Mouse (Mus musculus) embryonic facial prominence, embryonic 12.5 days (tissue): ENCODE results near the gene Map6. TPM values are rescaled to one million over a fixed set of nuclear protein-coding genes. Genes with fewer than 3 reads are reported as not detected.
A peak's percentile ranks its signal among the peaks of the same experiment; 100 is the strongest.
"Not testable (repeated sequence)": the region's sequence is repeated elsewhere in the genome, so short reads cannot be mapped to it uniquely, and the experiment has no call there.

Source experiments
- ATAC-seq: fragments of 200-750 bp; cut with Nextera tagmentation; 2 replicates; pipeline ENCODE4 v1.8.0; 2017; ENCODE audit not compliant: insufficient number of reproducible peaks, insufficient read depth, low FRiP score, low TSS enrichment
- H3K27ac ChIP-seq: fragments of 300-500 bp; sonication (generic); 2 replicates; pipeline ENCODE4 v1.5.1; 2016; ENCODE audit warnings: mild to moderate bottlenecking
- H3K27me3 ChIP-seq: fragments of 300-500 bp; sonication (generic); 2 replicates; pipeline ENCODE4 v1.6.1; 2016; ENCODE audit warnings: mild to moderate bottlenecking, moderate library complexity
- H3K36me3 ChIP-seq: fragments of 300-500 bp; sonication (generic); 2 replicates; pipeline ENCODE4 v1.6.1; 2016; ENCODE audit warnings: mild to moderate bottlenecking
- H3K4me1 ChIP-seq: fragments of 300-500 bp; sonication (generic); 2 replicates; pipeline ENCODE4 v1.6.1; 2016
- H3K4me2 ChIP-seq: fragments of 300-500 bp; sonication (generic); replicated peaks from 2 replicates; pipeline ENCODE4 v1.6.1; 2016; ENCODE audit warnings: mild to moderate bottlenecking, moderate library complexity
- H3K4me3 ChIP-seq: fragments of 300-500 bp; sonication (generic); 2 replicates; pipeline ENCODE4 v1.5.1; 2016; ENCODE audit warnings: mild to moderate bottlenecking
- H3K9ac ChIP-seq: fragments of 300-500 bp; sonication (generic); 2 replicates; pipeline ENCODE4 v1.6.1; 2016; ENCODE audit warnings: mild to moderate bottlenecking, moderate library complexity
- H3K9me3 ChIP-seq: fragments of 300-500 bp; sonication (generic); 2 replicates; pipeline ENCODE4 v1.6.1; 2016; ENCODE audit warnings: mild to moderate bottlenecking, moderate library complexity
- WGBS: fragments of 180-500 bp; shearing (Covaris S2); methylation state at CpG from one replicate; pipeline ENCODE4 v1.1.7; 2016; 5-methylcytosine and 5-hydroxymethylcytosine counted together
- polyA plus RNA-seq: library from polyadenylated mRNA; unstranded; fragments of >200 nt; fragmentation: Nextera tagmentation; extraction: Ambion mirVana; gene quantifications from 2 replicates; pipeline ENCODE4 v1.2.1, GENCODE M21; 2016

Gene Map6
- polyA plus RNA-seq, 1 experiment from 2014 or later: 12.6 TPM

DNA sequence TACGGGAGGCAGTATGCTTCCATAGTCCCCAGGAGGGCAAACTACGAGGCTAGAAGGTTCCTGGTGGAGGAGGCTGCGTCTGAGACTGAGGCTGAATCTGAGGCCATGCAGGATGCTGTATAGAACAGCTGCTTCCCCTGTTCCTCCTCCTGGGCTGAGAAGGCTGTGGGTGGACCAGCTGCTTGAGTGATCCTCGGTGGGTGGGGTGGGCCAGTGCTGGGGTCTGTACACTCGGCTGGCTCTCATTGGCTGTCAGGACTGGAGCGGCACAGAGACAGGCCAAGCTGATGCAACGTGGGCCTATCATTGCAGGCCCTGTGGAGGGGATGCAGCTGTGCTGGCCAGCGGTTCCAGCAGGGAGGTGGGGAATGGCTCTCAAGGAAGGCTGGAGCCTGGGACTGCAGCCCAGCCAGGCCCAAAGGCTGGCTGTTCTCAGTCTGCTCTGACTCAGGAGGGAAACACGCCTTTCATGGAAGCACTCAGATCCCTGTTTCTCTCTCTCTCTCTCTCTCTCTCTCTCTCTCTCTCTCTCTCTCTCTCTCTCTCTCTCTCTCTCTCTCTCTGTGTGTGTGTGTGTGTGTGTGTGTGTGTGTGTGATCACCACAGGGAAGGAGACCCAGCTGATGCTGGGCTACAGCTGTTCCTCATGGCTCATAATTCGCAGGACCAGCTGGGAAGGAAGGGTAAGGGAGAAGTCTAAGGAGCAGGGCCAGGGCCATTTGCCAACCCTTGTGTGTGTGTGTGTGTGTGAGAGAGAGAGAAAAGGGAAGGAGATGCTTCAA lies 93.0 kb downstream of the Map6 start:
- Histone ChIP-seq H3K4me3 (no peak overlapping the region), H3K4me1 (peaks cover 46% of the 10 kb centered on the region), H3K4me2 (peak overlapping the region; percentile 33), H3K36me3 (no peaks in the 10 kb centered on the region), H3K9me3 (no peaks in the 10 kb centered on the region), H3K27me3 (no peaks in the 10 kb centered on the region), H3K9ac (peak overlapping the region; percentile 44), H3K27ac (peak overlapping the region; percentile 98)
- ATAC-seq: peak; percentile 99
- WGBS: 4% methylated on average over 10 of the region's 10 CpGs

DNA sequence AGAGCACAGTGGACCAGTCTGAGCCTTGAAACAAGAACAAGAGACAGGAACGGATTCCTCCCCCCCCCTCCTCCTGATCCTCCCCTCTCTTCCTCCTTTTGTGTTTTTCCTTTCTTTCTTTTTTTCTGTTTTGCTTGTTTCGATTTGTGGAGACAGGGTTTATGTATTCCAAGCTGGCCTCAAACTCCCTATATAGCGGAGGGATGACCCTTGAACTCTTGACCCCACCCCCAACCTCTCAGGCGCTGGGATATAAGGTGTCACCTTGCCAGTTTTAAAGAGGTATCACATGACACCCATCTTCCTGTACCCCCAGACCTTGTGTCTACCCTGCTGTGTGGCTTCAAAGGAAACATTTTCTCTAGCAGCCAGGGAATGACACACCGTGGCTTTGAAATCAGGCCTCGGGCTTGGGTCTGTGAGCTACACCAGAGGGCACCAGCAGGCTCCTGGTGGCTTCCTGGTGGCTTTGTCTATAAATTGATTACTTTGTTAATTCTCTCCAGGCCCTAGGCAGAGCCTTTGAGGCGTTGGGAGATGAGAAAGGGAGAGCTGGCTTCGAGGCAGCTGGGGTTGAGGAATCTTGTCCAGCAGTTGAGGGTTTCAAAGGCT lies 93.7 kb downstream of the Map6 start:
- Histone ChIP-seq H3K9ac (peak overlapping the region; percentile 1; the same call in 1 of the 2 replicates), H3K9me3 (no peaks in the 10 kb centered on the region), H3K27ac (peak overlapping the region; percentile 98), H3K36me3 (no peaks in the 10 kb centered on the region), H3K27me3 (no peaks in the 10 kb centered on the region), H3K4me1 (peaks cover 41% of the 10 kb centered on the region), H3K4me2 (peak overlapping the region; percentile 33), H3K4me3 (no peak overlapping the region)
- WGBS: 7% methylated on average over 8 of the region's 8 CpGs
- no peak for ATAC-seq

DNA sequence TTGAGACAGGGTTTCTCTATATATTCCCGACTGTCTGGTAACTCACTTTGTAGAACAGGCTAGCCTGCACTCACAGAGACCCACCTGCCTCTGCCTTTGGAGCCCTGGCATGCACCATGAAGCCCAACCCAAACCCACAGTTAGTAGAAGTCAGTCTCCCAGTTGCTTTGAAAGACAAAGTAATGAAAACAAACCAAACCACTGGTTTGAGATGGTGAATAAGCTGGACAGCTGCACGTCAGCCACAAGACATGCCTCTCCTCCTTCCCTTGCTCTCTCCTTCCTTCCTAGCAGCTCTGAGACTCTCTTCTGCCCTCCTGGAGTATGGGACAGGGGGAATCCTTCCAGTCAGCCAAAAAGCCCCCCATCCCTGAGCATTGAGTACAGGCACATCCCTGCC lies 94.9 kb downstream of the Map6 start:
- WGBS: 86% methylated on average over 2 of the region's 2 CpGs
- H3K4me3 ChIP-seq: no peak overlapping the region
- peaks cover 29% of the 10 kb centered on the region for H3K4me1 ChIP-seq
- H3K9ac ChIP-seq: no peak overlapping the region
- H3K27me3 ChIP-seq: no peaks in the 10 kb centered on the region
- no peaks in the 10 kb centered on the region for H3K36me3 ChIP-seq
- no peaks in the 10 kb centered on the region for H3K9me3 ChIP-seq
- no peak for ATAC-seq
- no peak overlapping the region for H3K27ac ChIP-seq
- no peak overlapping the region for H3K4me2 ChIP-seq

DNA sequence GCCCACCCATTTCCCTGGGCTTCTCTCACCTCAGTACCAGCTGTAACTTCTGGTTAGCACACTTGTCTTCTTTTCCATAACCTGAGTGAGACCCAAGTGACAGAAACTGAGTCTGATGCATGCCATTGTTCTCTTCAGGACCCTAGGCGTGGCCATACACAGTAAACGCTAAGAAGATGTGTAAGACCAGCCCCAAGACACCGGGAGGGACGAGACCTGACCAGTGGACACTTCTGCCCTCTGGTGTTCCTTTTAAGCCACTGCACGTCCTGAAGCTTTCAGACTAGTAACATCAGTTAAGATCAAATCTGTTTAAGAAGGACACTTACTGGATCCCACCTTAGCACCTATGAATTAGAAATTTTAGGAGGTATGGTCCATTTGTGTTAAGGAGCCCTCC lies 97.8 kb downstream of the Map6 start:
- H3K4me2 ChIP-seq: no peak overlapping the region
- H3K27ac ChIP-seq: no peak overlapping the region
- no peaks in the 10 kb centered on the region for H3K36me3 ChIP-seq
- no peaks in the 10 kb centered on the region for H3K27me3 ChIP-seq
- H3K4me1 ChIP-seq: peaks cover 19% of the 10 kb centered on the region
- no peak overlapping the region for H3K4me3 ChIP-seq
- no peak overlapping the region for H3K9ac ChIP-seq
- 0% methylated on average over 5 of the region's 5 CpGs for WGBS
- no peak for ATAC-seq
- 0 out of 2 replicates have a peak, but pooled peaks cover 4% of the 10 kb centered on the region for H3K9me3 ChIP-seq

DNA sequence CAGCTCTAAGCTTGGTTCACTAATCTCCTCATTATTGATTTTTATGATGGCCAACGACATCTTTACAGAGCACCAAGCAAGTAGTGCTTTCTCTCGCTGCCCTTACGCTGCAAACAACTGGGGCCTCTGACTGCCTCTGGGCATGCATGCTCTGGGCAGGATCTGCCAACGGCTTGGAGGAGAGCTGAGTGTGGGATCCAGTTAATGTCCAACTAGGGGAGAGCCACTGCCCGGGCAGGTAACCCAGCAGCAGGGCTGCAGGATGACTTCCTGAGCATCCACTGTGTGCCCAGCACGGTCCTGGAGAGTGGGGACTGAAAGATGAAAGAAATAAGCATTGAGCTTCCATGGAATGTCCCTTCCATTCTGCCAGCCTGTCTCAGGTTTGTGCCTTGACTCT lies 99.5 kb downstream of the Map6 start:
- WGBS: 62% methylated on average over 6 of the region's 6 CpGs

DNA sequence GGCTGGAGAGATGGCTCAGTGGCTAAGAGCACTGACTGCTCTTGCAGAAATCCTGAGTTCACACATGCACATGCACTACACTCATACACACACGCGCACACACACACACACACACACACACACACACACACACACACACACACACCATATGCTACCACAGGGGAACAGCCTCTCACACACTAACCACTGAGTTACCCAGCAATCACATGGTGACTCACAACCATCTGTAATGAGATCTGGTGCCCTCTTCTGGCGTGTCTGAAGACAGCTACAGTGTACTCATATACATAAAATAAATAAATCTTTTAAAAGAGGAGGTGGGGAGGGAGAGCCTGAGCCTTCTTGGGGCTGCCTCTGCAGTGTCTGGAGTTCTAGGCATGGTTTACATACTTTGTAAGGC lies 107.1 kb downstream of the Map6 start:
- H3K27me3 ChIP-seq, H3K4me3 ChIP-seq, H3K9ac ChIP-seq, H3K4me1 ChIP-seq, ATAC-seq, H3K27ac ChIP-seq, H3K9me3 ChIP-seq, H3K4me2 ChIP-seq, H3K36me3 ChIP-seq: not testable (repeated sequence)
- whole genome bisulfite sequencing: 56% methylated on average over 3 of the region's 3 CpGs

More for the DNA sequence above, 99.5 kb downstream of the Map6 start:
- Histone ChIP-seq H3K36me3 (no peaks in the 10 kb centered on the region), H3K27ac (no peak overlapping the region), H3K9ac (no peak overlapping the region), H3K4me3 (no peak overlapping the region), H3K9me3 (0 out of 2 replicates have a peak, but pooled peaks cover 4% of the 10 kb centered on the region), H3K27me3 (0 out of 2 replicates have a peak, but pooled peaks cover 3% of the 10 kb centered on the region), H3K4me2 (no peak overlapping the region), H3K4me1 (0 out of 2 replicates have a peak, but pooled peaks cover 4% of the 10 kb centered on the region)
- no peak for ATAC-seq

DNA sequence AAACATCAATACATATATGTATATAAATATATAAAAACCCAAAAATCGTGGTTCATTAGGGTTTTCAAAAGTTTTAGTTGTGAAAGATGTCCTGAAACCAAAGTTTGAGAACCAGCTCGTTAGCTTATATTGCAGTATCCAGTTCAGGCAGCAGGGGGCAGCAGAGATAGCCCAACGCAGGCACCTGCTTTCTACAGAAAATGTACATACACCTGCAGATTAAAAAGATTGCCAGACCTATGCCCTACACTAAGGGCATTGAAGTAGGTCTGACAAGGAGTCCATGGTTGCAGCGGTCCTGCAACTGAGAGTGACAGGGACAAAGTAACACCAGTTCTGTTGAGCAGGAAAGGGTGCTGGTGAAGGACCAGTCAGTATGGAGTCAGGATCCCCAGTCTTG lies 108.2 kb downstream of the Map6 start:
- H3K9me3 ChIP-seq: no peaks in the 10 kb centered on the region
- H3K9ac ChIP-seq: no peak overlapping the region
- H3K27me3 ChIP-seq: 0 out of 2 replicates have a peak, but pooled peaks cover 3% of the 10 kb centered on the region
- peaks cover 8% of the 10 kb centered on the region; the same call in 1 of the 2 replicates for H3K4me1 ChIP-seq
- H3K27ac ChIP-seq: no peak overlapping the region
- WGBS: 7% methylated on average over 4 of the region's 4 CpGs
- no peak for ATAC-seq
- H3K4me3 ChIP-seq: no peak overlapping the region
- H3K36me3 ChIP-seq: no peaks in the 10 kb centered on the region
- H3K4me2 ChIP-seq: no peak overlapping the region

DNA sequence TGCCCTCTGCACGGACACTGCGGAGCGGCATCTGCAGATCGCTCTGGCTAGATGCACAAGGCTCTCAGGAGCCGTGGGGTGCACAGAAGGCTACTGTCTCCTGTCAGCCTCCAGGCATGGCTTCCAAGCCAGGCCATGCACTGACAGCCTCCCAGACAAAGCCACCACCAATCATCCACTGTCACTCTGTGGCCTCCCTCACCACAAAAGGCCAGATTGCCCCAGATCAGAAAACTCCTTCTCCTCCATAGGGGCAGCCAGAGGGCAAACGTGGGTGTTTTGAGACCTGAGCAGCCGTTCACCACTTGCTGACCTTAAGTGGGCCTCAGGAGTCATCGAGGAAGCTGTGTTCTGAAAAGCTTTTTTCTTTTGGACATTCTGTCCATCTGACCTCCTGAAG lies 111.6 kb downstream of the Map6 start:
- Histone ChIP-seq H3K9me3 (no peaks in the 10 kb centered on the region), H3K4me1 (peaks cover 27% of the 10 kb centered on the region), H3K9ac (no peak overlapping the region), H3K27ac (no peak overlapping the region), H3K4me2 (no peak overlapping the region), H3K27me3 (no peaks in the 10 kb centered on the region), H3K4me3 (no peak overlapping the region), H3K36me3 (no peaks in the 10 kb centered on the region)
- ATAC-seq: no peak
- WGBS: 38% methylated on average over 8 of the region's 8 CpGs

DNA sequence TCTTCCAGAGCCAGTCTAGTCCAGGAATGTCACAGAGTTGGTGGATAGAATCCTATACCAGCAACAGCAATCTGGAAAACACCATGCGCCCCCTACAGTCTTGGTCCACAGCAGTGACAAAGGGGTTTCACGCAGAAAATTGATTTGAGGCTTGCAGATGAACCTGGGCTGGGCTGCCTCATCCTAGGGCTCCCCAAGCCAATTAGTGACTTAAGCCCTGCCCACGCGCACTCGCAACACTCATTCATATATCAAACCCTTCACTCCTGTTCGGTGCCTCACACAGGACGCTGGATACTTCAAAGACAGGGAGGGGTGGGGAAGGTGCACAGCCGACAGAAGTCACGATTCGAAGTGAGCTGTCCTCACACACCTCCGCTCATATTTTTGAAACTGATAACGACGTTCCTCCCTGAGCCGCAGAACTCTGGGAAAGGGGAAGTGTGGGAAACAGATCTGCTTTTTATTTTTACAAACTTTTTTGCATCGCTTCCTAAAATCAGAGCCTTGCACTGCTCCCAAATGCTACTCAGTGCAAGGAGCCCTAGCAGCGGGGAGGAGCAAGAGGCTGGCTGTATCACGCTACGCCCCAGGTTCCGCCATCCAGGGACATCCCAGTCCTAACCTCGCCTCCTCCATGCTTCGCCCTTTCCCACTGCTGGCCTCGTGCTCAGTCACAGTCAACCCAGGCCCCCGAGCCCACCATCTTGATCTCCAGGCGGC lies 113.4 kb downstream of the Map6 start:
- peaks cover 34% of the 10 kb centered on the region for H3K4me1 ChIP-seq

DNA sequence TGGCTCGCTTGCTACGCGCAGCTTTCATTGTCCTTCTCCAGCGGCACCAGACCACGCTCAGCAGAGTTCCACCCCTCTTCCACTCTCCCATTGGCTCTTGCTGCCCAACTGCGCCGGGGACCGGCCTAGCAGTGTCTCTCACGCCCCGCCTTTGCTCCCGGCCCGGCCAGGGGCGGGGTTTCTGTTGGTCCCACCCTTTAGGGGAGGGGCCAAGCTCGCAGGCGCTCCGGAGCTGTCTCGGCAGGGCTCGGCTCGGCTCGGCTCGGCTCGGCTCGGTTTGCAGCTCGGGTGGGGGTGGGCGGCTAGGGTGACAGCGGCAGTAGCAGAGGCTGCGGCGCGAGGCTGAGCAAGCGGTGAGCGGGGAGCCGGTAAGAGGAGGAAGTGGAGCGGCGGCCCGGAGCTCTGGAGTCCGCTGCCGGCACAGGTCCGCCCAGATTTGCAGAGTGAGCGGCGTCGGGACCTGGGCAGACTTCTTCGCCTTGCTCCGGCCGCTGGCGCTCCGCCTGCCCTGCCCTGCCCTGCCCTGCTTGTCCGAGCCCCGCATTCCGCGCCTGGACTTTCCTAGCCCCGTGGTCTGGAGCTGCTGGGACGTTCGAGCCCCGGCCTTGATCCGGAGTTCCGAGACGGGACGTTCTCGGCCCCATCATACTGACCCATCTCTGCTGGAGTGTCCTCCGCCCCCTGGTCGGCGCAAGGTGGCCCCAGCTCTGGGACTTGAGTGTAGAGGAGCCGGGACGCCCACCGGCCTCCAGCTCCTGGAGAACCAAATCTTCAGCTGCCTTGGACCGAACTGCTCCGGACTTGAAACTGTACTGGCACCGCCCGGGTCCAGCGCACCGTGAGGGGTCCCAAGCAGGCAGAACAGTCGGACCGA lies 114.2 kb downstream of the Map6 start, which contains the start of gene Gdpd5:
Gene Gdpd5, plus strand, starts transcription at position 201 of the 874 bp plus-strand sequence.
- Histone ChIP-seq H3K36me3 (no peaks in the 10 kb centered on the region), H3K4me1 (peaks cover 34% of the 10 kb centered on the region), H3K4me2 (peak within 1 kb of the TSS; percentile 96), H3K9me3 (no peaks in the 10 kb centered on the region), H3K27ac (peak within 1 kb of the TSS; percentile 95), H3K4me3 (peak within 1 kb of the TSS; percentile 52), H3K9ac (peak within 1 kb of the TSS; percentile 74), H3K27me3 (no peaks in the 10 kb centered on the region)
- under 1% methylated on average over 73 of the region's 73 CpGs for WGBS
- ATAC-seq: peak; percentile 97

More for the DNA sequence above, 113.4 kb downstream of the Map6 start:
- H3K27me3 ChIP-seq: no peaks in the 10 kb centered on the region
- under 1% methylated on average over 24 of the region's 24 CpGs for WGBS
- H3K9ac ChIP-seq: peak overlapping the region; percentile 65
- ATAC-seq: peak; percentile 78
- H3K9me3 ChIP-seq: no peaks in the 10 kb centered on the region
- peak overlapping the region; percentile 52 for H3K4me3 ChIP-seq
- peak overlapping the region; percentile 95 for H3K27ac ChIP-seq
- H3K36me3 ChIP-seq: no peaks in the 10 kb centered on the region
- H3K4me2 ChIP-seq: peak overlapping the region; percentile 96
